ENCODE assay signal across 21 mouse cellular contexts in the genomic region with DNA sequence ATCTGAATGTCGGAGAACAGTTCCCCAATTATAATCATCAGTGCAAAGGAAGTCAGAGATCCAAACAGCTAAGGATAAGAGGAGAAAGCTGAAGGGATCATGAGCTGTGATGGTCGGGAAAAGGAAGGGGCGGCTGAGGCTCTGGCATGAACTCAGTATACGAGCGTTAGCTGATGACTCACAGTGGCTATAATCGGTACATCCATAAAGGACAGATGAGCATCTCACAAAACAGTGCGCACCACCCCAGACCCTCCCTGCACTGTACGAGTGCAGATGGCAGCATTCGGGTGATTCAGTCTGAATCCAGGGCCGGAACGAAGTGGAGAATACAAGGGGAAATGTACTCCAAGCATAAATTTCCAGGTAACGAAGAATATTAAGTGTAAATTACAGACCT.
DNase-seq lines count a peak whose midpoint lies in the region.
"Had no signal": no experiment of that assay in that cellular context is flagged by ENCODE, and none has a peak within 500 bp of the region (broad histone marks: within the 10 kb centered on the region; RNA-seq: fewer than 3 reads in every experiment).

No protein-coding gene starts in this region.

- DNase-seq in layer of hippocampus, adult 8-10 months (ENCODE audit: low spot score in 2 of 2) = peak; percentile 10 to 21
- no peak for DNase-seq in layer of hippocampus, postnatal 36 days
- DNase-seq in right cerebral cortex, adult 18-20 months = peak; percentile 48
- DNase-seq in right cerebral cortex, postnatal 10 days (ENCODE audit: low spot score in 2 of 2) = no peak
- DNase-seq in left cerebral cortex, postnatal 14 days (ENCODE audit: low spot score in 2 of 2) = peak; percentile 4 to 38
- peak; percentile 18 to 24 for DNase-seq in right cerebral cortex, postnatal 36 days (ENCODE audit: low spot score in 2 of 2)
- DNase-seq in embryo, embryonic 11 days = no peak
- no peak for DNase-seq in cerebellum, postnatal 4 days (ENCODE audit: low spot score in 2 of 2)
- DNase-seq: adrenal gland, postnatal 14 days; cerebellum, adult 11-12 months; cerebellum, adult 9-11 months; gastrocnemius, postnatal 10 days; heart, postnatal 14 days; kidney, adult 18-20 months; kidney, postnatal 36 days; lung, adult 2 months; midbrain, embryonic 14.5 days; retina, postnatal 1 day; spleen, adult 18-20 months; thymus, adult 18-20 months; thymus, postnatal 36 days had no signal

- intact Hi-C loops in left cerebral cortex, postnatal 14 days (cut with DNase I) = no loop called here

Comparison
In these comparisons a context has a peak if more than half of its experiments do, and no peak if none do; other contexts are left out.
1. DNase-seq: peak in layer of hippocampus, adult 8-10 months (2 of 2), right cerebral cortex, adult 18-20 months (single experiment), left cerebral cortex, postnatal 14 days (2 of 2) and right cerebral cortex, postnatal 36 days (2 of 2); none in layer of hippocampus, postnatal 36 days (0 of 2), right cerebral cortex, postnatal 10 days (0 of 2), embryo, embryonic 11 days (single experiment) and cerebellum, postnatal 4 days (0 of 2).